In the genomic region with DNA sequence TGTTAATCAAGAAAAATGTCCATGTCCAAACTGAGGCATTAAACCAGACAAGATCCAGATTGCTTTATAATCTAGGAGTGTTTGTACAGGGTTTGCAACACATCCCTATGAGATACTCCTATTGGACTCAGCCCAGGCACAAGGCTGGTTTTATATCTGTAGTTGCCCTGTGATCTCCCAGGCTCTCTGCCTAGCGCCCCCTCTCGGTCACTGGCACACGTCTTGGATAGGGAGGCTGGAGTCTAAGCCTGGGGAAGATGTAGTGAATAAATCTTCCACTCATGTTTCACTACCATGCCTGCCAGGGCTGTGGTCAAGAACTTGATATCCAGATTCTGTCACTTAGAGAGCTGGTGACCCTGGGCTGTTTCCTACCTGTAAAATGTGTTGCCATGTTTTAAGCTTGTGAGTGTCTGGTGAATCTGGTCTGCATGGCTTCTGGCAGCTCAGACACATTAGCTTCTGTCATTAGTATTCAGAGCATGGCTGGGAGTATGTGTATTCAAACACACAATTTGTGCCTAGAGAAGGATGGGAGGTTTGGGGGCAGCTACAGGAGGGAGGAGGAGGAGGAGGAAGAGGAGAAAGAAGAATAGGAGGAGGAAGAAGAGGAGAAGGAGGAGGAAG, we compare ENCODE assay signal across 11 mouse cellular contexts.
DNase-seq lines count a peak whose midpoint lies in the region; ATAC-seq and TF ChIP-seq lines count a peak whose summit lies in the region.
"Had no signal": no experiment of that assay in that cellular context is flagged by ENCODE, and none has a peak within 500 bp of the region (broad histone marks: within the 10 kb centered on the region; RNA-seq: fewer than 3 reads in every experiment).

No protein-coding gene starts in this region.

- H3K4me2 ChIP-seq in stomach, postnatal 0 days (replicated peaks; ENCODE audit: low read depth), result no peak overlapping the region
- H3K4me2 ChIP-seq: heart, embryonic 13.5 days; limb, embryonic 12.5 days had no signal

- peak overlapping the region; percentile 80; the same call in 1 of the 2 replicates for H3K27ac ChIP-seq in layer of hippocampus, adult 2 months
- no peak overlapping the region for H3K27ac ChIP-seq in stomach, postnatal 0 days (replicated peaks)
- H3K27ac ChIP-seq: heart, embryonic 13.5 days; limb, embryonic 12.5 days had no signal

- H3K4me1 ChIP-seq in stomach, postnatal 0 days (replicated peaks; ENCODE audit: control insufficient read depth, insufficient read depth), result no peaks in the 10 kb centered on the region
- H3K4me1 ChIP-seq: limb, embryonic 12.5 days had no signal

- TF ChIP-seq CTCF in layer of hippocampus, adult 2 months (conservative IDR thresholded peaks at IDR 0.05), result peak; percentile 64
- peak; percentile 51 for TF ChIP-seq CTCF in stomach, postnatal 0 days (IDR thresholded peaks at IDR 0.05; ENCODE audit: low read depth)

- no peaks in the 10 kb centered on the region for H3K36me3 ChIP-seq in stomach, postnatal 0 days (ENCODE audit: control insufficient read depth, insufficient read depth, low read length)
- H3K36me3 ChIP-seq: heart, embryonic 13.5 days; limb, embryonic 12.5 days had no signal

- H3K4me3 ChIP-seq in layer of hippocampus, adult 2 months, result no peak overlapping the region
- no peak overlapping the region for H3K4me3 ChIP-seq in stomach, postnatal 0 days (ENCODE audit: low read depth, low read length)
- H3K4me3 ChIP-seq: heart, embryonic 13.5 days; limb, embryonic 12.5 days had no signal

- no peak overlapping the region for H3K9ac ChIP-seq in stomach, postnatal 0 days (ENCODE audit: low read length)
- H3K9ac ChIP-seq: heart, embryonic 13.5 days; limb, embryonic 12.5 days had no signal

- TF ChIP-seq EP300 in stomach, postnatal 0 days (optimal IDR thresholded peaks at IDR 0.05), result no peak

- H3K27me3 ChIP-seq in stomach, postnatal 0 days (ENCODE audit: control insufficient read depth, insufficient read depth, low read length), result no peaks in the 10 kb centered on the region
- H3K27me3 ChIP-seq: heart, embryonic 13.5 days had no signal

- no peaks in the 10 kb centered on the region for H3K9me3 ChIP-seq in stomach, postnatal 0 days (ENCODE audit: control insufficient read depth, low read length)
- H3K9me3 ChIP-seq: heart, embryonic 13.5 days; limb, embryonic 12.5 days had no signal

- 58% methylated on average over 3 of the region's 3 CpGs for WGBS in stomach, postnatal 0 days

- ATAC-seq in stomach, postnatal 0 days (ENCODE audit: low FRiP score, low TSS enrichment), result no peak

- intact Hi-C loops in heart, postnatal 36 days (cut with DNase I), result no loop called here

- peak; percentile 21 for DNase-seq in adrenal gland, postnatal 10 days
- no peak for DNase-seq in adrenal gland, postnatal 25 days
- peak in 1 of 2 experiments; percentile 26 for DNase-seq in layer of hippocampus, adult 2 months (ENCODE audit: low spot score in 2 of 2)
- no peak for DNase-seq in layer of hippocampus, postnatal 25 days (ENCODE audit: extremely low spot score in 1 of 2, low spot score in 1 of 2)
- peak; percentile 33 for DNase-seq in right cerebral cortex, postnatal 14 days
- no peak for DNase-seq in right cerebral cortex, adult 18-20 months
- DNase-seq in stomach, postnatal 0 days (ENCODE audit: low spot score), result no peak
- DNase-seq in heart, postnatal 36 days, result no peak
- DNase-seq: layer of hippocampus, adult 9-11 months had no signal

Comparison
In these comparisons a context has a peak if more than half of its experiments do, and no peak if none do; other contexts are left out.
1. DNase-seq: peak in adrenal gland, postnatal 10 days (single experiment) and right cerebral cortex, postnatal 14 days (single experiment); none in adrenal gland, postnatal 25 days (single experiment), layer of hippocampus, postnatal 25 days (0 of 2), right cerebral cortex, adult 18-20 months (single experiment), stomach, postnatal 0 days (single experiment) and heart, postnatal 36 days (0 of 2).